Mouse (Mus musculus): ENCODE results near the gene Olfr466. TPM values are rescaled to one million over a fixed set of nuclear protein-coding genes. Genes with fewer than 3 reads are reported as not detected.

Olfr466 gene
- polyA plus RNA-seq, 1 experiment from 2014 or later = not detected

- H3K27ac ChIP-seq (replicated peaks) = no peak overlapping the region
- peak overlapping the region; percentile 76 for H3K4me2 ChIP-seq
- no peaks in the 10 kb centered on the region for H3K36me3 ChIP-seq
- no peaks in the 10 kb centered on the region for H3K9me3 ChIP-seq (replicated peaks)
- peak overlapping the region; percentile 54 for H3K9ac ChIP-seq (replicated peaks)
- WGBS = 25% methylated on average over 36 of the region's 46 CpGs
- H3K4me1 ChIP-seq = peaks cover 4% of the 10 kb centered on the region; the same call in 1 of the 2 replicates
- H3K27me3 ChIP-seq (replicated peaks) = no peaks in the 10 kb centered on the region
- peak; percentile 93 for ATAC-seq (ENCODE audit: low FRiP score)
- peak overlapping the region; percentile 42 for H3K4me3 ChIP-seq (replicated peaks)
These were observed 25.9 kb downstream of the Olfr466 start for GRCm38 (mm10) chr13:65175734-65176471.

DNA sequence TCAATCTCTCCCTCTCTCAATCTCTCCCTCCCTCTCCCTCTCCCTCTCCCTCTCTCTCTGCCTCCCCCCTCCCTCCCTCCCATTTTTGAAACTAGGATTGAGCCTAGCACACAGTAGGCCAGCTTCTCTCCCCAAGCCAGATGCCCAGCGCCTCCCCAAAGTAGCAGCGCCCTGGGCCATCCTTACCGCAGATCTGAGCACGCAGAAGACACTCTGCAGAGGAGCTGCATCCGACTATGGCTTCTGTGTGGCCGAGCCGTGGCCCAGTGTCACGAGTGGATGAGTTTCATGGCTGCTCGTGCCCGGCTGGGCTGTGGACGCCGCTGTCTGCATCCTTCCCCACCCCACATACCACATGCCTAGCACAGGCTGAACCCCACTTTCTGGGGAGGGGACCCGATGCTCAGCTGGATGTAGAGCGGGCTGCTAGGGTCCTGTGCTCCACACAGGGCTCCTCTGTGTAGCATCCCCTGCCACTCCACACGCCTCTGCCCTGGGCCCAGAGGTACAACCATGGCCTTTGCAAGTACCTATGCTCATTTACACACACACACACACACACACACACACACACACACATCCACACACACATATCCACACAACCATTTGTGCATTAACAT, 26.5 kb downstream of the Olfr466 start:
- 60% methylated on average over 15 of the region's 15 CpGs for WGBS
- H3K4me2 ChIP-seq = 0 out of 2 replicates have a peak overlapping the region, but pooled peaks have one; percentile 76
- peak; percentile 42; the same call in 1 of the 2 replicates for ATAC-seq (ENCODE audit: low FRiP score)
- no peaks in the 10 kb centered on the region for H3K27me3 ChIP-seq (replicated peaks)
- no peaks in the 10 kb centered on the region for H3K36me3 ChIP-seq
- H3K9ac ChIP-seq (replicated peaks) = no peak overlapping the region
- no peak overlapping the region for H3K4me3 ChIP-seq (replicated peaks)
- H3K9me3 ChIP-seq (replicated peaks) = no peaks in the 10 kb centered on the region
- H3K27ac ChIP-seq (replicated peaks) = no peak overlapping the region
- peaks cover 4% of the 10 kb centered on the region; the same call in 1 of the 2 replicates for H3K4me1 ChIP-seq

- Histone ChIP-seq H3K27me3 (replicated peaks) (no peaks in the 10 kb centered on the region), H3K36me3 (no peaks in the 10 kb centered on the region), H3K9ac (replicated peaks) (no peak overlapping the region), H3K4me1 (no peaks in the 10 kb centered on the region), H3K4me2 (no peak overlapping the region), H3K4me3 (replicated peaks) (no peak overlapping the region), H3K9me3 (replicated peaks) (0 out of 2 replicates have a peak, but pooled peaks cover 4% of the 10 kb centered on the region), H3K27ac (replicated peaks) (no peak overlapping the region)
- ATAC-seq (ENCODE audit: low FRiP score) = no peak
- WGBS = 72% methylated on average over 1 of the region's 1 CpGs
These were observed 50.6 kb downstream of the Olfr466 start for GRCm38 (mm10) chr13:65200667-65201066.

Other genes with a start within 250 kb of the Olfr466 start
- gene Cntnap3, start 246.3 kb upstream of the Olfr466 start, polyA plus RNA-seq (2015; fragmentation: Nextera tagmentation; extraction: Ambion mirVana) = 1.1 and 1.3 TPM in 2 replicates
- not detected in 2 replicates for gene Spata31, start 232.8 kb upstream of the Olfr466 start, polyA plus RNA-seq (2015; fragmentation: Nextera tagmentation; extraction: Ambion mirVana)
- gene Spata31d1c, start 117.2 kb upstream of the Olfr466 start, polyA plus RNA-seq (2015; fragmentation: Nextera tagmentation; extraction: Ambion mirVana) = not detected in 2 replicates
- gene Prss47, start 97.5 kb upstream of the Olfr466 start, polyA plus RNA-seq (2015; fragmentation: Nextera tagmentation; extraction: Ambion mirVana) = not detected in 2 replicates
- gene Mfsd14b, start 37.3 kb upstream of the Olfr466 start, polyA plus RNA-seq (2015; fragmentation: Nextera tagmentation; extraction: Ambion mirVana) = 31.6 and 37.3 TPM in 2 replicates
- gene Olfr465-ps1, start 12.2 kb upstream of the Olfr466 start, polyA plus RNA-seq (2015; fragmentation: Nextera tagmentation; extraction: Ambion mirVana) = not detected in 2 replicates
- not detected in 2 replicates for gene Nlrp4f, start 55.7 kb downstream of the Olfr466 start, polyA plus RNA-seq (2015; fragmentation: Nextera tagmentation; extraction: Ambion mirVana)
- 0.20 and 0.40 TPM in 2 replicates for gene Gm10775, start 109.3 kb downstream of the Olfr466 start, polyA plus RNA-seq (2015; fragmentation: Nextera tagmentation; extraction: Ambion mirVana)
- 11.4 and 13.7 TPM in 2 replicates for gene Zfp369, start 128.6 kb downstream of the Olfr466 start, polyA plus RNA-seq (2015; fragmentation: Nextera tagmentation; extraction: Ambion mirVana)